Mouse (Mus musculus): Measurements from ENCODE around the gene Prkce.

DNA sequence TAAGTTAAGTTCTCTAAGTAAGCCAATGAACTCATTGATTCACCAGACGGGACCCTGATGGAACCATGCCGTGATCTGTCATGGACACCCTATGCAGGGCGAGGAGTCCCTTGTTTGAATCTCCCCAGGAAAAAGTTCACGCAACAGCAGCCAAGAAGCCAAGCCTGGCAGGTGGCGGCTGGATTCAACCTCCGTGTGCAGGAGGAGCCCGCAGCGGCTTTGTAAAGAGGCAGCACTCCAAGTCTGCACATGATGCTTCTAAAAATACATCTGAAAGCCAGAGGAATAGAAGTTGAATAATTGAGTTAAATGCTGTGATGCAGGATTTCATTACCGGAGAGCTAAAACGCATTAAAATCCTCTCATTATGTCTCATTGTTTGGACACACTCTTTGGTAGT, 199.3 kb downstream of the Prkce start:
- TF ChIP-seq CTCF (IDR thresholded peaks at IDR 0.05; ENCODE audit: low read depth, low read length) (no peak), GATA1 (IDR thresholded peaks at IDR 0.05; ENCODE audit: borderline replicate concordance, low read length) (no peak)

Measured in G1E (cell line).